22 mouse cellular contexts compared by ENCODE assay signal in genomic region chr10:32576559-32577275, GRCm38 (mm10).
DNase-seq lines count a peak whose midpoint lies in the region; ATAC-seq lines count a peak whose summit lies in the region.
"Had no signal": no experiment of that assay in that cellular context is flagged by ENCODE, and none has a peak within 500 bp of the region (broad histone marks: within the 10 kb centered on the region; RNA-seq: fewer than 3 reads in every experiment).

No protein-coding gene starts in this region.

- no peaks in the 10 kb centered on the region for H3K36me3 ChIP-seq in forebrain, embryonic 12.5 days (replicated peaks)
- no peaks in the 10 kb centered on the region for H3K36me3 ChIP-seq in hindbrain, embryonic 13.5 days
- no peaks in the 10 kb centered on the region for H3K36me3 ChIP-seq in midbrain, embryonic 14.5 days (ENCODE audit: control insufficient read depth, insufficient read depth, low read length)
- H3K36me3 ChIP-seq: embryonic facial prominence, embryonic 12.5 days; heart, embryonic 12.5 days; intestine, embryonic 15.5 days; limb, embryonic 12.5 days; liver, embryonic 13.5 days had no signal

- no peak overlapping the region for H3K4me2 ChIP-seq in forebrain, embryonic 12.5 days
- no peak overlapping the region for H3K4me2 ChIP-seq in hindbrain, embryonic 13.5 days
- no peak overlapping the region for H3K4me2 ChIP-seq in midbrain, embryonic 14.5 days (ENCODE audit: low read length)
- H3K4me2 ChIP-seq: embryonic facial prominence, embryonic 12.5 days; heart, embryonic 12.5 days; intestine, embryonic 15.5 days; limb, embryonic 12.5 days; liver, embryonic 13.5 days; lung, embryonic 14.5 days had no signal

- H3K4me3 ChIP-seq in forebrain, embryonic 12.5 days (replicated peaks) = no peak overlapping the region
- no peak overlapping the region for H3K4me3 ChIP-seq in hindbrain, embryonic 13.5 days
- no peak overlapping the region for H3K4me3 ChIP-seq in midbrain, embryonic 14.5 days (replicated peaks; ENCODE audit: low read depth, low read length)
- H3K4me3 ChIP-seq: embryonic facial prominence, embryonic 12.5 days; erythroblast, embryonic 14.5 days; heart, embryonic 12.5 days; intestine, embryonic 15.5 days; limb, embryonic 12.5 days; liver, embryonic 13.5 days had no signal

- H3K9me3 ChIP-seq in forebrain, embryonic 12.5 days = no peaks in the 10 kb centered on the region
- H3K9me3 ChIP-seq in hindbrain, embryonic 13.5 days = no peaks in the 10 kb centered on the region
- no peaks in the 10 kb centered on the region; the same call in 1 of the 2 replicates for H3K9me3 ChIP-seq in midbrain, embryonic 14.5 days (ENCODE audit: control insufficient read depth, low read length)
- H3K9me3 ChIP-seq: embryonic facial prominence, embryonic 12.5 days; heart, embryonic 12.5 days; intestine, embryonic 15.5 days; liver, embryonic 13.5 days had no signal

- peak; percentile 23; the same call in 1 of the 2 replicates for ATAC-seq in forebrain, embryonic 12.5 days (ENCODE audit: low FRiP score)
- ATAC-seq in hindbrain, embryonic 13.5 days (ENCODE audit: low FRiP score) = 0 out of 2 replicates have a peak, but pooled peaks have one; percentile 39
- peak; percentile 40; the same call in 1 of the 2 replicates for ATAC-seq in midbrain, embryonic 14.5 days (ENCODE audit: low FRiP score, low TSS enrichment)
- ATAC-seq: intestine, embryonic 15.5 days had no signal

- no peak overlapping the region for H3K27ac ChIP-seq in forebrain, embryonic 12.5 days
- no peak overlapping the region for H3K27ac ChIP-seq in hindbrain, embryonic 13.5 days
- H3K27ac ChIP-seq in midbrain, embryonic 14.5 days (replicated peaks; ENCODE audit: low read depth, low read length) = peak overlapping the region; percentile 49
- H3K27ac ChIP-seq: embryonic facial prominence, embryonic 12.5 days; intestine, embryonic 15.5 days; limb, embryonic 12.5 days; liver, embryonic 13.5 days had no signal

- WGBS in forebrain, embryonic 12.5 days = 11% methylated on average over 2 of the region's 2 CpGs
- WGBS in hindbrain, embryonic 13.5 days = 29% methylated on average over 2 of the region's 2 CpGs
- WGBS in midbrain, embryonic 14.5 days = 7% methylated on average over 2 of the region's 2 CpGs

- peaks cover 3% of the 10 kb centered on the region for H3K4me1 ChIP-seq in forebrain, embryonic 12.5 days
- peaks cover 4% of the 10 kb centered on the region; the same call in 1 of the 2 replicates for H3K4me1 ChIP-seq in hindbrain, embryonic 13.5 days (replicated peaks)
- peaks cover 4% of the 10 kb centered on the region; the same call in 1 of the 2 replicates for H3K4me1 ChIP-seq in midbrain, embryonic 14.5 days (ENCODE audit: control insufficient read depth, insufficient read depth, low read length)
- H3K4me1 ChIP-seq: embryonic facial prominence, embryonic 12.5 days; heart, embryonic 12.5 days; intestine, embryonic 15.5 days; limb, embryonic 12.5 days; liver, embryonic 13.5 days had no signal

- H3K9ac ChIP-seq in forebrain, embryonic 12.5 days = no peak overlapping the region
- H3K9ac ChIP-seq in hindbrain, embryonic 13.5 days = no peak overlapping the region
- no peak overlapping the region for H3K9ac ChIP-seq in midbrain, embryonic 14.5 days (replicated peaks; ENCODE audit: low read length)
- H3K9ac ChIP-seq: embryonic facial prominence, embryonic 12.5 days; heart, embryonic 12.5 days; intestine, embryonic 15.5 days; limb, embryonic 12.5 days; liver, embryonic 13.5 days; lung, embryonic 14.5 days had no signal

- H3K27me3 ChIP-seq in forebrain, embryonic 12.5 days = no peaks in the 10 kb centered on the region
- no peaks in the 10 kb centered on the region for H3K27me3 ChIP-seq in hindbrain, embryonic 13.5 days
- no peaks in the 10 kb centered on the region for H3K27me3 ChIP-seq in midbrain, embryonic 14.5 days (ENCODE audit: control insufficient read depth, insufficient read depth, low read length)
- H3K27me3 ChIP-seq: embryonic facial prominence, embryonic 12.5 days; heart, embryonic 12.5 days; intestine, embryonic 15.5 days; limb, embryonic 12.5 days; liver, embryonic 13.5 days had no signal

- peak; percentile 4 for DNase-seq in Muller cell, postnatal 12 days (ENCODE audit: inconsistent ontology term)
- no peak for DNase-seq in midbrain, embryonic 14.5 days
- no peak for DNase-seq in cerebellum, adult 18-20 months
- DNase-seq in spleen, adult 18-20 months = no peak
- DNase-seq in kidney, postnatal 36 days = no peak
- DNase-seq: adrenal gland, adult 8-10 months; cerebellum, adult 9-11 months; kidney, adult 9 months; kidney, postnatal 25 days; layer of hippocampus, adult 9-11 months; liver, embryonic 13.5 days; lung, embryonic 14.5 days; lung, postnatal 36 days; right cerebral cortex, postnatal 25 days; thymus, adult 2 months had no signal
